Mouse (Mus musculus) hindbrain, embryonic 12.5 days (tissue): ENCODE data around the gene Ksr1. TPM values are rescaled to one million over a fixed set of nuclear protein-coding genes. Genes with fewer than 3 reads are reported as not detected.

Source experiments
- ATAC-seq: fragments of 200-750 bp; cut with Nextera tagmentation; 2 replicates; pipeline ENCODE4 v1.8.0; 2017; ENCODE audit warnings: moderate TSS enrichment; ENCODE audit not compliant: low FRiP score
- H3K27ac ChIP-seq: fragments of 300-500 bp; sonication (generic); 2 replicates; pipeline ENCODE4 v1.5.1; 2016; ENCODE audit warnings: mild to moderate bottlenecking
- H3K27me3 ChIP-seq: fragments of 300-500 bp; sonication (generic); 2 replicates; pipeline ENCODE4 v1.6.1; 2016; ENCODE audit warnings: mild to moderate bottlenecking
- H3K36me3 ChIP-seq: fragments of 300-500 bp; sonication (generic); 2 replicates; pipeline ENCODE4 v1.6.1; 2016; ENCODE audit warnings: mild to moderate bottlenecking
- H3K4me1 ChIP-seq: fragments of 300-500 bp; sonication (generic); 2 replicates; pipeline ENCODE4 v1.6.1; 2016
- H3K4me2 ChIP-seq: fragments of 300-500 bp; sonication (generic); replicated peaks from 2 replicates; pipeline ENCODE4 v1.6.1; 2016; ENCODE audit warnings: mild to moderate bottlenecking
- H3K4me3 ChIP-seq: fragments of 300-500 bp; sonication (generic); 2 replicates; pipeline ENCODE4 v1.5.1; 2016; ENCODE audit warnings: mild to moderate bottlenecking
- H3K9ac ChIP-seq: fragments of 300-500 bp; sonication (generic); 2 replicates; pipeline ENCODE4 v1.6.1; 2016; ENCODE audit warnings: mild to moderate bottlenecking, moderate library complexity
- H3K9me3 ChIP-seq: fragments of 300-500 bp; sonication (generic); replicated peaks from 2 replicates; pipeline ENCODE4 v1.6.1; 2016; ENCODE audit warnings: mild to moderate bottlenecking
- WGBS: fragments of 180-500 bp; shearing (Covaris S2); methylation state at CpG from one replicate; pipeline ENCODE4 v1.1.7; 2016; 5-methylcytosine and 5-hydroxymethylcytosine counted together
- polyA plus RNA-seq: library from polyadenylated mRNA; unstranded; fragments of >200 nt; fragmentation: Nextera tagmentation; extraction: Ambion mirVana; gene quantifications from 2 replicates; pipeline ENCODE4 v1.2.1, GENCODE M21; 2016

The Ksr1 gene
- polyA plus RNA-seq, 1 experiment from 2014 or later: 3.5 TPM

- Histone ChIP-seq H3K27ac (peak overlapping the region; percentile 55), H3K9me3 (no peaks in the 10 kb centered on the region), H3K27me3 (no peaks in the 10 kb centered on the region), H3K36me3 (no peaks in the 10 kb centered on the region), H3K4me3 (no peak overlapping the region), H3K4me2 (no peak overlapping the region), H3K9ac (no peak overlapping the region), H3K4me1 (peaks cover 40% of the 10 kb centered on the region)
- ATAC-seq: peak; percentile 43; the same call in 1 of the 2 replicates
- 76% methylated on average over 9 of the region's 9 CpGs for WGBS
Observed at GRCm38 (mm10) chr11:79054161-79055152, 91.8 kb downstream of the Ksr1 start.

- Histone ChIP-seq H3K4me3 (no peak overlapping the region), H3K27ac (0 out of 2 replicates have a peak overlapping the region, but pooled peaks have one; percentile 5), H3K4me2 (no peak overlapping the region), H3K9me3 (no peaks in the 10 kb centered on the region; the same call in 1 of the 2 replicates), H3K36me3 (no peaks in the 10 kb centered on the region), H3K27me3 (no peaks in the 10 kb centered on the region), H3K9ac (no peak overlapping the region), H3K4me1 (peaks cover 40% of the 10 kb centered on the region)
- no peak for ATAC-seq
Observed at GRCm38 (mm10) chr11:79053437-79053836, 92.8 kb downstream of the Ksr1 start.

GRCm38 (mm10) chr11:79052769-79053168, 93.4 kb downstream of the Ksr1 start:
- H3K9me3 ChIP-seq: no peaks in the 10 kb centered on the region; the same call in 1 of the 2 replicates
- no peak overlapping the region for H3K9ac ChIP-seq
- no peak overlapping the region for H3K4me3 ChIP-seq
- ATAC-seq: no peak
- no peaks in the 10 kb centered on the region for H3K27me3 ChIP-seq
- peaks cover 36% of the 10 kb centered on the region for H3K4me1 ChIP-seq
- no peak overlapping the region for H3K27ac ChIP-seq
- H3K4me2 ChIP-seq: no peak overlapping the region
- H3K36me3 ChIP-seq: no peaks in the 10 kb centered on the region
- WGBS: 68% methylated on average over 6 of the region's 6 CpGs

- no peak for ATAC-seq
- H3K27ac ChIP-seq: no peak overlapping the region
Observed at GRCm38 (mm10) chr11:79051522-79051921, 94.7 kb downstream of the Ksr1 start.

DNA sequence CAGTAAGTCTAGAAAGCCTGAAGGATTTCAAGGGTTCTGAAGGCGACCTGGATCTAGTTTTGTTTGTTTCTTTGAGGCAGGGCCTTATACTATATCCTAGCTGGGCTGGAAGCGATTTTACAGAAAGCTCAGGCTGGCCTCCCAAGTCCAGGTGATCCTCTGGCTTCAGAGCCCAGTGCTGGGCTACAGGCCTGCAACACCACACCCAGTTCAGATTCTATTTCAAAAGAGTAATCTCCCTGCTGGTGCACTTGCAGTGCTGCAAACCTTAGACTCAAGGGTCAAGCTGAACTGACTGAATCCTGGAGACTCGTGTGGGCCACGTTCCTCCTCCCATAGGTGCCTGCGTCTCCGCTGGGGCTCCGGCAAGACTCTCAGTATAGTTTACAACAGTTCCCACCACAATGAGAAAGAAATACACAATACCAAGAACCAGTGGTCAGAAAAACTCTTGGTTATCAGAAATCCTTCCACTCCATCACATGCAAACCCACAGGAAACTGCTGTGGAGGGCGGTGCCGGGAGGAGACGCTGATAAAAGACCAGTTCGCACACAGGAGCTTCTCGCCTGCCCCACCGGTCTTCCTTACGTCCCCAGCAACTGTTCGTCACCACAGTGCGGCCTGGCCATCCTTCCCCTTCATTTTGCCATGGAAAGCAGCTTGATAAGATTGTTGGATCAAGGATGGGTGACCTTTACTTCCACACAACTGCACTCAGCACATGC, 95.3 kb downstream of the Ksr1 start:
- H3K4me2 ChIP-seq: no peak overlapping the region
- H3K4me1 ChIP-seq: peaks cover 33% of the 10 kb centered on the region
- no peak for ATAC-seq
- no peaks in the 10 kb centered on the region for H3K36me3 ChIP-seq
- no peaks in the 10 kb centered on the region for H3K27me3 ChIP-seq
- 92% methylated on average over 16 of the region's 16 CpGs for WGBS
- H3K27ac ChIP-seq: no peak overlapping the region
- H3K9ac ChIP-seq: no peak overlapping the region
- H3K4me3 ChIP-seq: no peak overlapping the region
- no peaks in the 10 kb centered on the region; the same call in 1 of the 2 replicates for H3K9me3 ChIP-seq

More at GRCm38 (mm10) chr11:79051522-79051921, 94.7 kb downstream of the Ksr1 start:
- no peaks in the 10 kb centered on the region; the same call in 1 of the 2 replicates for H3K9me3 ChIP-seq
- H3K36me3 ChIP-seq: no peaks in the 10 kb centered on the region
- H3K4me2 ChIP-seq: no peak overlapping the region
- 90% methylated on average over 9 of the region's 9 CpGs for WGBS
- H3K9ac ChIP-seq: no peak overlapping the region
- no peaks in the 10 kb centered on the region for H3K27me3 ChIP-seq
- no peak overlapping the region for H3K4me3 ChIP-seq
- H3K4me1 ChIP-seq: peaks cover 34% of the 10 kb centered on the region

GRCm38 (mm10) chr11:79048906-79049305, 97.3 kb downstream of the Ksr1 start:
- H3K9ac ChIP-seq: no peak overlapping the region

GRCm38 (mm10) chr11:79047180-79047727, 99.0 kb downstream of the Ksr1 start:
- H3K36me3 ChIP-seq: peaks cover 6% of the 10 kb centered on the region
- H3K4me2 ChIP-seq: no peak overlapping the region; the same call in 1 of the 2 replicates
- H3K9me3 ChIP-seq: no peaks in the 10 kb centered on the region; the same call in 1 of the 2 replicates
- H3K27me3 ChIP-seq: no peaks in the 10 kb centered on the region
- peak overlapping the region; percentile 64 for H3K27ac ChIP-seq
- WGBS: 69% methylated on average over 11 of the region's 11 CpGs
- no peak for ATAC-seq
- H3K4me3 ChIP-seq: no peak overlapping the region
- peaks cover 15% of the 10 kb centered on the region for H3K4me1 ChIP-seq
- peak overlapping the region; percentile 45; the same call in 1 of the 2 replicates for H3K9ac ChIP-seq

More at GRCm38 (mm10) chr11:79048906-79049305, 97.3 kb downstream of the Ksr1 start:
- Histone ChIP-seq H3K27ac (no peak overlapping the region), H3K27me3 (no peaks in the 10 kb centered on the region), H3K4me3 (no peak overlapping the region), H3K4me2 (no peak overlapping the region), H3K4me1 (peaks cover 20% of the 10 kb centered on the region), H3K9me3 (no peaks in the 10 kb centered on the region; the same call in 1 of the 2 replicates), H3K36me3 (peaks cover 6% of the 10 kb centered on the region)
- no peak for ATAC-seq
- WGBS: 81% methylated on average over 4 of the region's 4 CpGs

DNA sequence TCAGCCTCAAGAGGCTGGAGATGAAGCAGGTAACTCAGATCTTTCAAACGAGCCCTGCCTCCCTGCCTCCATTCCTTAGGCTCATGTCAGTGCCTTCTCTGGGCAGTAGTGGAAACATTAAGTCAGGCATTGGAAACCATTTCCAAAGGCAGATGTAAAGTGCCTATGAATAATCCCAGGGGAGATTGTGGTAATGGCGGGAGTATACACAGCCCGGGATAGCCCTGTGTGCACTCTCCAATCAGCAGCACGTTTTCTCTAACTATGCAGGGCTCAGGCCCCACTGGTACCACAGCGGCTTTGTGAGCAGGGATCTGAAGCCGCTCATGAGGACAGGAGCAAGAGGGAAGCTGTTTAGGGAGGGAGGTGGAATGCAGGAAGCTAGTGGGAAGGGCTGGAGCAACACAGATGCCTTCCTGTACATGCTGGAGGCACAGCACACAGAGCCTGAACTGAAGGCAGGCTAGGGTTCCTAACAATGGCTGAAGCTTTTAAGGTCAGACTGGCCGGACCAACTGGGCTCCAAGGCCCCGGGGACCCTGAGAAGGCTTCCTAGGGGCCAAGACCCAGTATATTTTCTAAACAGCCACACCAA, 99.5 kb downstream of the Ksr1 start:
- peak overlapping the region; percentile 45; the same call in 1 of the 2 replicates for H3K9ac ChIP-seq
- H3K9me3 ChIP-seq: no peaks in the 10 kb centered on the region; the same call in 1 of the 2 replicates
- 47% methylated on average over 8 of the region's 8 CpGs for WGBS
- peaks cover 21% of the 10 kb centered on the region for H3K4me1 ChIP-seq
- H3K4me3 ChIP-seq: no peak overlapping the region
- H3K27ac ChIP-seq: peak overlapping the region; percentile 64
- H3K27me3 ChIP-seq: no peaks in the 10 kb centered on the region
- ATAC-seq: peak; percentile 66; the same call in 1 of the 2 replicates
- H3K36me3 ChIP-seq: peaks cover 6% of the 10 kb centered on the region
- no peak overlapping the region; the same call in 1 of the 2 replicates for H3K4me2 ChIP-seq

DNA sequence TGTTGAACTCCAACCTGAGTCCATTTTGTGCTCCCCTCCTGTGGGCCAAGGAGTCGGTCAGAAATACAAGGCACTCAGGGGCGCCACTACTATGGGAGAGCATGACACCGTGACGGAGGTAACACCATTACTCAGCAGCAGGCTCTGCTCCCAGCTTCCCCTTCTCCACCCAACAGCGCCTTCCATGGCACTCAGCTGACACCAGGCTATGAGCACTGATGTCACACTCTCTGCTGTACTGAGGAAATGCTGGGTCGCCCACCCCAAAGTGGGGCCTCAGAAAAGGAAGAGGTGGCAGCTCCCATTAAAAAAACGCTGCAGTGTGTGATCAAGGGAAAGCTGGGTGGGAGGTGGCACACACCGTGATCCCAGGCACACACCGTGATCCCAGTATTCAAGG, 101.0 kb downstream of the Ksr1 start:
- 89% methylated on average over 9 of the region's 9 CpGs for WGBS
- Histone ChIP-seq H3K9ac (no peak overlapping the region), H3K4me3 (no peak overlapping the region), H3K4me1 (peaks cover 21% of the 10 kb centered on the region), H3K4me2 (no peak overlapping the region), H3K27ac (no peak overlapping the region), H3K36me3 (peaks cover 12% of the 10 kb centered on the region), H3K27me3 (no peaks in the 10 kb centered on the region), H3K9me3 (no peaks in the 10 kb centered on the region; the same call in 1 of the 2 replicates)
- no peak for ATAC-seq

DNA sequence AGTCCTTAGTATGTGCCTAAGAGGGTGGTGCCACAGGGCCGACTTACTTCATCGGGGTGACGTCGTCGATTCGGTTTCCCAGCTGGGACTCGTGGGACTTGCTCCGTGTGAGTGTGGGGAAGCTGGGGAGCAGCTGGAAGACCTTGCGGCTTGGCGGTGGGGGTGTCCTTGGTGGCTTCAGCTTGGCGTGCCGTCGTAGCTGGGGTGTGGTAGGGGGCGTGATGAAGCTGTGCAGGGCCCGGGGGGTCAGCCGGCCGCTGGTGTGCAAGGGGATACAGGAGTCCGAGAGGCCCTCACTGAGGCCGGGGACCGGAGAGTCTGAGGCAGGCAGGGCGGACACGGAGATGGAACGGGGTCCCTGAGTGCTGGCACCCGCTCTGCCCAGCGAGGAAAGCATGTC, 101.4 kb downstream of the Ksr1 start:
- Histone ChIP-seq H3K9me3 (no peaks in the 10 kb centered on the region; the same call in 1 of the 2 replicates), H3K27ac (no peak overlapping the region), H3K36me3 (peaks cover 12% of the 10 kb centered on the region), H3K27me3 (no peaks in the 10 kb centered on the region), H3K4me2 (no peak overlapping the region), H3K9ac (no peak overlapping the region), H3K4me3 (no peak overlapping the region), H3K4me1 (peaks cover 21% of the 10 kb centered on the region)
- ATAC-seq: no peak
- 97% methylated on average over 25 of the region's 25 CpGs for WGBS

- WGBS: 44% methylated on average over 14 of the region's 14 CpGs
- no peaks in the 10 kb centered on the region for H3K27me3 ChIP-seq
- ATAC-seq: no peak
- no peaks in the 10 kb centered on the region for H3K9me3 ChIP-seq
- no peak overlapping the region for H3K4me2 ChIP-seq
- H3K9ac ChIP-seq: no peak overlapping the region
- peaks cover 12% of the 10 kb centered on the region for H3K36me3 ChIP-seq
- H3K27ac ChIP-seq: no peak overlapping the region
- no peak overlapping the region for H3K4me3 ChIP-seq
- H3K4me1 ChIP-seq: peaks cover 19% of the 10 kb centered on the region
Observed at GRCm38 (mm10) chr11:79041908-79042430, 104.2 kb downstream of the Ksr1 start.
